Mouse (Mus musculus): ENCODE measurements at regions not wholly inside any gene's neighbourhood (a gene's known extent, or its start where the extent isn't known, plus 50 kb on each side); places are given as distances from the start of the nearest gene placed in this dataset.

DNA sequence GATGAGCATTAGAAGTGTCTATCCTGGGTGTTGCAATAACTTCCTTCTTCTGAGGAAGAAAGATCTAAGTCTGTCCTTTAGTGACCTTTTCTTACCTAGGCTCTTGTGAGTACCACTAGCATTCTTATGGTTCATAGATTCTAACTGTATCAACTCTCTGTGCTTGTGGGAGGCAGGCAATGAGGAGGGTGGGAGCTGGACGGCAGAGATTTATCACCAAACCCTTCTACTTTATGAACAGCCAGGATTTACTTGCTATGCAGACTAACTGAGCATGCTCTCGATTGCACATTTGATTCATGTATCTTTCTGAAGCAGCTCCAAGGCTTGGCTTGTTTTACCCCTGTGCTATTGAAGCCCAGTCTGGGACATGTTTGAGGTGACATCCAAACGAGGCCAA is 90.7 kb upstream of the Lifr start:
- WGBS: 74% methylated on average over 3 of the region's 3 CpGs
- no peak for DNase-seq (ENCODE audit: low read depth, low spot score)

DNA sequence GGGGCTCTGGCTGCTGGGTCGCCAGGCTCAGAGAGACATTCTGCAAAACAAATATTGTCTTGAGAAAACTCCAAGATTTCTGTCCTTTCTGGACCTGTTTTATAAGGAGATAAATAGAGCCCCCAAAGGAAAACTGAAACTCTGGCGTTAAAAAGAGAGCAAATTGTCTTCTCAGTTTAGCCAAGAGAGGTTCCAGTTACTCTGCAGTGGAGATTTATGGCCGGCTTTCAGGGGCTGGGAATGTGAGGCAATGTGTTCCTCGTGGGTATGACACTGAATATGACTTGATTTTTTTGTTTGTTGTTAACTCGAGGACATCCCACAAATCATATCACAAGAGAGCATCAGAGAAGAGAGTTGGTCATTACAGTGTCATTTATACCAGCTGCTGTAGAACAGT is 88.2 kb upstream of the Lifr start:
- DNase-seq (ENCODE audit: low read depth, low spot score): no peak
- 22% methylated on average over 5 of the region's 5 CpGs for WGBS

DNA sequence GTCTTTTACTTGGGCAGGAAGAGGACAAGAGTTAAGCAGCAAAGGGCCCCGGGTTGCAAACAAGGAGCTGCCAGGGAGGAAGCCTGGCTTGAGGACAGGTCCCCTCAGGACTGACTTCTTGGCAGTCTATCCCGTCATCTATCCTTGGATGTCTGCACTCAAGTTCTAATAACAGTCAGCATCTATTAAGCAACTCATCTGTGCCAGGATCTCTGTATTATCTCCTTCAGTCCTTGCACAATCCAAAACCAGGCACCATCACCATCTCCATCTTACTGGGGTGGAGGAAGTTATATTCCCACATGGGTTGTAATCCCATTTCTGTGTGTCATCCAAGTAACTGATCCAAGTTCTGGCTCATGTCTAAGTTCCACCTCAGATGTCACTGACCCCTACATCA is 87.1 kb upstream of the Lifr start:
- WGBS: 73% methylated on average over 2 of the region's 2 CpGs
- no peak for DNase-seq (ENCODE audit: low read depth, low spot score)

- DNase-seq (ENCODE audit: low read depth, low spot score): no peak
- WGBS: 74% methylated on average over 1 of the region's 1 CpGs
These were observed 85.3 kb upstream of the Lifr start for GRCm38 (mm10) chr15:7005142-7005541.

- no peak for DNase-seq (ENCODE audit: low read depth, low spot score)
- WGBS: 78% methylated on average over 2 of the region's 2 CpGs
These were observed 84.1 kb upstream of the Lifr start for GRCm38 (mm10) chr15:7006271-7006670.

DNA sequence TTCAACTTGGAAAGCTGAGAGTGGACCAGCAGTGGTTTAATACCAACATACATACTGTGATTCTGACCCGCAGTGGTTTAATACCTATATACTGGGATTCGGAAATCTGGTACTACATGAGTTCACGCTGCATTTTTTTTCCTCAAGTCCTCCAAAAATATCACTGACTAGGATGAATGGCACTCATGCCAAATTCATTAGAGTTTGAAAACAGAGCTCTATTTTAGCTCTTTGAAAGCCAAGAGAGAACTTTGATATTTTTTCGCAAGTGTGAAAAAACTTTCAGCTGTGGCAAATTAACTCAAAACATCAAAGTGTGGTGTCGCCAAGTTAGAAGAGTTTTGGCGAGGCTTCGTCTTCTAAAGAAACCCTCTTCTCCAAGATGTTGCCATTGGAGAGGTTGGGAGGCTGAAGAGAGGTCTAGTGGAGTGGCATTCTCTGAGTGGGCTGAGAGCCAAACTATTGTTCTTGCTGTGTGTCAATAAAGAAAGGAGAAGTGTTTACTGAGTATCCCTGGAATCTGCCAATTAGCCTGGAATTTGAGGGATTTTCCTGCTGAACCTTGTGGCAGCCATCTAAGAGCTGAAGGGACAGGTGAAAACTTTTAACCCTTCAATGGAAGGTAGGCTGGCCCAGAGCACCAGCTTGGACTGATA is 81.6 kb upstream of the Lifr start:
- WGBS: 87% methylated on average over 7 of the region's 7 CpGs

GRCm38 (mm10) chr15:7010966-7011695 is 79.3 kb upstream of the Lifr start:
- WGBS: 78% methylated on average over 4 of the region's 4 CpGs
- DNase-seq (ENCODE audit: low read depth, low spot score): no peak

More for the DNA sequence above, 81.6 kb upstream of the Lifr start:
- DNase-seq (ENCODE audit: low read depth, low spot score): no peak

DNA sequence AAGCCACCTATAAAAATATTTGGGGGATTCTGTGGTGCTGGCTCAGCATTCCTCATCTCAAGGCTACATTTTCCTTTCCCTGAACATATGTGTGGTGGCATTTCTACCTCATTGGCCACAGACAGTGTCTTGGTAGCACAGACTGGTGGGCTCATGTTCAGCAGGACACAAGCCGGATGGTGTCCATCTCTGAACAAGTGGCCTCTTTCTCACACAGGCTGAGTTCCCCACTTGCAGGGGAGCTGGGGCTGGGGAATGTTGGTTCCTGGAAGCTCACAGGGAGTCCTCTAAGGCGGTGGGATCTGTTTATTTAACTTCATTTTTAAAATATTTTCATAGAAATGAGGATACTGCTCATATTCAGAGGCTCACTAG is 78.7 kb upstream of the Lifr start:
- DNase-seq (ENCODE audit: low read depth, low spot score): no peak
- 78% methylated on average over 2 of the region's 2 CpGs for WGBS

DNA sequence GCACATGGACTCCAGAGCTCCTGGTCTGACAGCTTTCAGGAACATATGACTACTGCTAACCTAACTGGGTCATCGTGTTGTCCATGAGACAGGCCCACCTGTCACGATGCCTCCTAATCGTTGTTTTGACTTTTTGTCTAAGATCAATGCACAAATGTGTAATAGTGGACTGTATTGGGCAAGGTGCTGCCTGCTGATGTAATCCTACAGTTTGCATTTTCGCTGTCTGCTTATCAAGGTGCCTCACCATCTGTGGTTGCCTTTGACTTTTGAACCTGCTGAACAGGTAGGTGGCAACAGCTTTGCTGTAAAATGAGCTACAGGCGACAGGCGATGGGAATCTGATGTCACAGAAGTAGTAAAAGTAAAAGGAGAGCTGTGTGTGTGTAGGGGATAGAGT is 78.0 kb upstream of the Lifr start:
- no peak for DNase-seq (ENCODE audit: low read depth, low spot score)
- 59% methylated on average over 6 of the region's 6 CpGs for WGBS

GRCm38 (mm10) chr15:7013047-7013446 is 77.4 kb upstream of the Lifr start:
- 23% methylated on average over 5 of the region's 5 CpGs for WGBS
- no peak for DNase-seq (ENCODE audit: low read depth, low spot score)

- DNase-seq (ENCODE audit: low read depth, low spot score): peak; percentile 27
These were observed 75.4 kb upstream of the Lifr start for GRCm38 (mm10) chr15:7014984-7015383.

GRCm38 (mm10) chr15:7016018-7016417 is 74.4 kb upstream of the Lifr start:
- no peak for DNase-seq (ENCODE audit: low read depth, low spot score)
- WGBS: 68% methylated on average over 3 of the region's 3 CpGs

More at GRCm38 (mm10) chr15:7014984-7015383, 75.4 kb upstream of the Lifr start:
- WGBS: 21% methylated on average over 2 of the region's 2 CpGs

- no peak for DNase-seq (ENCODE audit: low read depth, low spot score)
- 56% methylated on average over 6 of the region's 6 CpGs for WGBS
These were observed 73.1 kb upstream of the Lifr start for GRCm38 (mm10) chr15:7017281-7017845.

GRCm38 (mm10) chr15:7022660-7023059 is 67.8 kb upstream of the Lifr start:
- no peak for DNase-seq (ENCODE audit: low read depth, low spot score)

GRCm38 (mm10) chr15:7025194-7025593 is 65.2 kb upstream of the Lifr start:
- no peak for DNase-seq (ENCODE audit: low read depth, low spot score)
- 65% methylated on average over 4 of the region's 4 CpGs for WGBS

DNA sequence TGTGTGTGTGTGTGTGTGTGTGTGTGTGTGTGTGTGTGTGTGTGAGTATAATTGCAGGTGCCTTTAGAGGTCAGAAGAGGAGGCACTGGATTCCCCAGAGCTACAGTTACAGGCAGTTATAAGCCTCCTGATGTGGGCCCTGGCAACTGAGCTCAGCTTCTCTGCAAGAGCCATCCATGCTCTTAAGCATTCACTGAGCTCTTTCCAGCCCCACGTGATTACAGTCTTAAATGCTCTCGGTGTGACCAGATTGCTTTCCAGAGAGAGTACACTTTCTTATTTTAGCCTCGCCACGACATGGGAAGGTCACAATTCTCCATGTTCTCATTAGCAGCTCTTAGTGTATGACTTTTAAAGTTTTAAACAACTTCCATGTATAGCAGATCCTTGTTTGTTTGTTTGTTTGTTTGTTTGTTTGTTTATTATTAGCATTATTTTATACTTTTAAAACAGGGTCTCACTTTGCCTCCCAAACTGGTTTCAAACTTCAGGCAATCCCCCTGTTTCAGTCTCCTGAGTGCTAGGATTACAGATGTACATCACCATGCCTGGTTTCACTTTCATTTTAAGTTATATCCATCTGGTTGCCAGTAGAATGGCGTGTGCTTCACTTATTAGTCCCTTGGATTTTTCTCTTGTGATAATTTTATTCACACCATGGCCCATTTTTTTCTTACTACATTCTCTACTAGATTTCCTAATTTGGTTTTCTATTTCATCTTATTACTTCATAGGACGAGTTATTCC is 58.9 kb upstream of the Lifr start:
- WGBS: 54% methylated on average over 6 of the region's 6 CpGs
- no peak for DNase-seq (ENCODE audit: low read depth, low spot score)

DNA sequence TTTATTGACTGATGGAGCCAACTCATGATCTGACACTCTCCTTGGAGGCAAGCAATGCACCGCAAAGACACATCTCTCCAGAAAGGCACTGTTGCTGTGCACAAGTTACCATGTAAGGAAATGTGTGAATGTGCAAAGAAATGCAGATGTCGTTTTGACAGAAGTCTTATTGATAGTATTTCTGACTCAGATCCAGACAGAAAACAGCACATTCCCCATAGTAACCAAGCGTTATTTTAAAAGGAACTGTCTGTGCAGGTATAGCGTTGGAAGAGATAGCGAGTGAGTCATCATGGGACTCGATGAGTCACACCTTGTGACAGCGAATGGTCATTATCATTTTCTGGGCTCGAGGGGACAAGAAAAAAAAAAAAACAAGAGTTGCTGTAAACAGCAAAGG is 52.9 kb upstream of the Lifr start:
- DNase-seq (ENCODE audit: low read depth, low spot score): no peak
- WGBS: 47% methylated on average over 8 of the region's 8 CpGs

DNA sequence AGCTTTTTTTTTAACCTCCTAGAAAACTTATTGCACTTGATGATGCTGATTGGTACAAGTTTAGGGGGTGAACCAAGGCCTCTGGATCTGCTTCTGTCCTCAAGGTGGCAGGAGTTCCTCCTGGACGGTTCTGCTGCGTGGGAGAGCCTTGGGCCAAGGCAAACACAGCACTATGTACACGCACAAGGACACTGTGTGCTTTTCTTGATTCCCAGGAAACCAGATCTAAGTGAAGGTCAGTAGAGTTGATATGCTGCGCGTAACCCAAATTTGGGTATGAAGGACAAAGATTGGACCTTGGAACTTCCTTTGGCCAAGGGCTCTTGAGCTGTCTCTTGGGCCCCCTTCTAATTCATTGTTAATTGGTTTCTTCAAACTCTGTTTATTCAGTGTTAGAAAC is 51.3 kb upstream of the Lifr start:
- no peak for DNase-seq (ENCODE audit: low read depth, low spot score)
- 69% methylated on average over 5 of the region's 5 CpGs for WGBS

DNA sequence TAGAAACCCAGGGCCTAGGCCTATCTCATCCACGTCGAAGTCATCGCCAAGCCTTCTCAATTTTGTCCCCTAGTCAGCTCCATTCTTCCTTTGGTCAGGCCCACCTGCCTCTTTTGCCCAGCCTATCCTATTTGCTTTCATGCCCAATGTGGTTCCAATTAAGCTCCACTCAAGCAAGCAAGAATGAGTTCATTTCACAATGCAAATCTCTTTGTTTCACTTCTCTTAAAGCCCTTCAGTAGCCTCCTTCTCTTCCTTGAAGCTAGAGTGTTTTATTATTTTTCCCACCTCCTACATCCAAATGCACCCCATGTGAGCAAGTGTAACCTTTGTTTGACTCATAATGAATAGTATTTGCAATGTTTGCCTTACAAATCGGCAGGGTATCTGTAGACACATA is 50.6 kb upstream of the Lifr start:
- 91% methylated on average over 4 of the region's 4 CpGs for WGBS
- no peak for DNase-seq (ENCODE audit: low read depth, low spot score)

Measured in large intestine, adult 2 months (tissue).